Mouse (Mus musculus) liver, adult 2 months (tissue): ENCODE data around the gene Stag3. TPM values are rescaled to one million over a fixed set of nuclear protein-coding genes. Genes with fewer than 3 reads are reported as not detected.
A peak's percentile ranks its signal among the peaks of the same experiment; 100 is the strongest.

Experiments used
- DNase-seq: peaks from one replicate; pipeline ENCODE4 v3.0.0-alpha.2; 2011; ENCODE audit warnings: low read depth, low spot score; ENCODE audit errors: extremely low read depth
- H3K27ac ChIP-seq: fragments of 200-500 bp; replicated peaks from 2 replicates; pipeline ENCODE4 v1.5.1; 2012; ENCODE audit warnings: low read depth, mild to moderate bottlenecking, control low read depth, inconsistent platforms, low read length; ENCODE audit not compliant: insufficient read depth
- H3K27me3 ChIP-seq: fragments of 200-500 bp; 2 replicates; pipeline ENCODE4 v1.6.1; 2012; ENCODE audit warnings: mild to moderate bottlenecking, moderate library complexity, low read length, inconsistent platforms; ENCODE audit not compliant: control insufficient read depth, insufficient read depth
- H3K36me3 ChIP-seq: fragments of 200-500 bp; 2 replicates; pipeline ENCODE4 v1.6.1; 2012; ENCODE audit warnings: low read length, inconsistent platforms; ENCODE audit not compliant: control insufficient read depth, insufficient read depth
- H3K4me1 ChIP-seq: fragments of 200-500 bp; 2 replicates; pipeline ENCODE4 v1.6.1; 2011; ENCODE audit warnings: low read length; ENCODE audit not compliant: control insufficient read depth, insufficient read depth
- H3K4me3 ChIP-seq: fragments of 200-500 bp; 2 replicates; pipeline ENCODE4 v1.5.1; 2011; ENCODE audit warnings: low read depth, mild to moderate bottlenecking, control low read depth, low read length, moderate library complexity; ENCODE audit not compliant: insufficient read depth
- H3K79me2 ChIP-seq: fragments of 200-500 bp; 2 replicates; pipeline ENCODE4 v1.6.1; 2012; ENCODE audit warnings: inconsistent platforms, mild to moderate bottlenecking, low read length, moderate library complexity; ENCODE audit not compliant: control insufficient read depth, insufficient read depth
- H3K9ac ChIP-seq: fragments of 200-500 bp; 2 replicates; pipeline ENCODE4 v1.6.1; 2012; ENCODE audit warnings: low read depth, mild to moderate bottlenecking, control low read depth, inconsistent platforms, low read length
- CTCF ChIP-seq: fragments of 200-500 bp; IDR thresholded peaks from 2 replicates; pipeline ENCODE4 v1.5.1; 2011; ENCODE audit warnings: low read depth, low read length, control low read depth
- POLR2A ChIP-seq: fragments of 200-500 bp; IDR thresholded peaks from 2 replicates; pipeline ENCODE4 v1.6.1; 2011; ENCODE audit warnings: low read length, control low read depth; ENCODE audit not compliant: insufficient read depth; ENCODE audit errors: extremely low read depth
- WGBS: fragments of 180-500 bp; shearing (Covaris S2); methylation state at CpG from one replicate; pipeline ENCODE4 v1.1.7; 2018; 5-methylcytosine and 5-hydroxymethylcytosine counted together
- polyA plus RNA-seq: library from polyadenylated mRNA; depleted of rRNA; stranded (reverse); fragments of >200 nt; gene quantifications from 2 replicates; pipeline ENCODE4 v1.2.3, GENCODE M21; 2012; rRNA removed
- total RNA-seq: library from RNA; depleted of rRNA; stranded (reverse); fragments of >200 nt; gene quantifications from 2 replicates; pipeline ENCODE4 v1.2.3, GENCODE M21; 2014; rRNA removed

The Stag3 gene
- total and polyA plus RNA-seq, 2 experiments, result 0.09 TPM

DNA sequence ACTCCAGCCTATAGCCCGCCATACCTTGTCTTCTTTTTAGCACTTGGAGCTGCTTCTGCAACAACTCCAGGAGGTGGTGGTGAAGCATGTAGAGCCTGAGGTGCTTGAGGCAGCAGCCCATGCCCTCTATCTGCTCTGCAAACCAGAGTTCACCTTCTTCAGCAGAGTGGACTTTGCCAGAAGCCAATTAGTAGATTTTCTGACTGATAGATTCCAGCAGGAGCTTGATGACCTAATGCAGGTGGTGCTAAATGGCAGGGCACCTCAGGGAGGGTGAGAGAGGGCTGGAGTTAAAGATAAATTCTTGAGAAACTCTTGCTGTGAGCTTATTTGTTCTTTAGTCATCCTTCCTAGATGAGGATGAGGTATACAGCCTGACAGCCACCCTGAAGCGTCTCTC, 19.6 kb downstream of the Stag3 start:
- no peak for TF ChIP-seq CTCF
- TF ChIP-seq POLR2A, result no peak
- no peaks in the 10 kb centered on the region for H3K27me3 ChIP-seq
- no peaks in the 10 kb centered on the region for H3K36me3 ChIP-seq
- H3K79me2 ChIP-seq, result no peaks in the 10 kb centered on the region
- no peak overlapping the region for H3K9ac ChIP-seq
- no peak overlapping the region for H3K27ac ChIP-seq
- no peak for DNase-seq
- no peak overlapping the region for H3K4me3 ChIP-seq
- H3K4me1 ChIP-seq, result no peaks in the 10 kb centered on the region
- 91% methylated on average over 2 of the region's 2 CpGs for WGBS

DNA sequence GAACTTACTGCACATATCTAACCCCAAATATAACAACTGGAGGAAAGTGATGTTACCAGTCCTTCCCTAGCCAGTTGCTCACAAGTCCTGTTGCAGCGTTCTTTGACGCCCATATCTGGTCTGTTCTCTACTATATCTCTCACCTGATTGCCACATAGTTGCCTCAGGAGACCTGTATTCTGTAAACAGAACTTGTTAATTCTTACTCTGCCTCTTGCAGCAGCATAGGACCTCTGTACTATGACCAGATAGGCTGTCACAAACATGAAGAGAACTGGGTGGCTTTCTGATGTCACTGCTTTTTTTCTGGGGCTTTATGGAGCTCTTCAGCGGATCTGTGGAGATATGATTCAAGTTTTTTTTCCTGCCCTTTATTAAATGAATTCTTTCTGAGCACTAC, 32.8 kb downstream of the Stag3 start:
- Histone ChIP-seq H3K27ac (no peak overlapping the region), H3K4me1 (no peaks in the 10 kb centered on the region; the same call in 1 of the 2 replicates), H3K9ac (no peak overlapping the region), H3K4me3 (no peak overlapping the region), H3K27me3 (no peaks in the 10 kb centered on the region), H3K79me2 (no peaks in the 10 kb centered on the region), H3K36me3 (no peaks in the 10 kb centered on the region)
- 28% methylated on average over 3 of the region's 3 CpGs for WGBS
- no peak for TF ChIP-seq CTCF
- no peak for TF ChIP-seq POLR2A
- peak; percentile 37 for DNase-seq

DNA sequence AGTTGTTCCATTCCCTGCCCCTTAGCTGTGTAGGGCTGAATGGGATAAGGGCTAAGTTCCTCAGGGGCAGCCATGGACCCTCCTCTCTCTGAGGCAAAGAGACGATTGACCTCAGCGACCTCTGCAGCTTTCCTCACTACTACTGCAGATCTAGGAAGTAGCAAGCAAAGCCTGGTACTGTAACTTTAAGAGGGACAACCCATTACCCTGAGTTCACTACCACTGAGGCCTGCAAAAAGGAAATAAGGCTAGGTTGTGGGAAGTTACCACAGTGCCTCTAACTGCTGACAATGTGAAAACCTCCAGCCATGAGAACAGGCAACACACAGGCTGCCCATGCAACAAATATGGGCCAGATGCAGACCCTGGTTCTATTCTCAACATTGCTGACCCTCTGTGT, 61.6 kb downstream of the Stag3 start, which contains the start of gene Pvrig:
TSS of gene Pvrig (plus strand) at position 301 of the 400 bp plus-strand sequence.
- Histone ChIP-seq H3K4me3 (no peak within 1 kb of the TSS; the same call in 1 of the 2 replicates), H3K27ac (no peak within 1 kb of the TSS), H3K27me3 (no peaks in the 10 kb centered on the region), H3K4me1 (no peaks in the 10 kb centered on the region), H3K9ac (no peak within 1 kb of the TSS), H3K79me2 (no peaks in the 10 kb centered on the region), H3K36me3 (no peaks in the 10 kb centered on the region)
- TF ChIP-seq POLR2A (no peak), CTCF (no peak)
- DNase-seq, result peak; percentile 23
- WGBS, result 85% methylated on average over 2 of the region's 2 CpGs

DNA sequence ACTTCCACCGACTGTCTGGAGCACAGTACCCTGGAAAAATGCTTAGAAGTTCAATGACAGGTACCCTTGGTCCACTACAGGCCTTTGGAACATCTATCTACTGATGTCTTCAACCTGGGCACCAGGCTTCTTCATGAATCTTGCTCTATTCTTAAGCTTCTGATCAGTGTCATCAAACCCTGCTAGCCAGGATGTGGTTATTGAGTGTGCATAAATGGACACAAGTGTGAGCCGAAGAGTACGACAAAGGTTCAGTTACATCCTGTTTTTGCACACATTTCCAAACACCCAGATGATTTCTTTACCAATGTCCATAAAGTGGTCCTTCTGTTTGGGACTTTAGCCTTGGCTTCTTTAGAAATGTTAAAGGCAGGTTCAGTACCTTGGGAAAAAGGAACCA, 63.2 kb downstream of the Stag3 start:
- H3K27ac ChIP-seq, result no peak overlapping the region
- H3K79me2 ChIP-seq, result no peaks in the 10 kb centered on the region
- 90% methylated on average over 3 of the region's 3 CpGs for WGBS
- no peaks in the 10 kb centered on the region for H3K36me3 ChIP-seq
- no peaks in the 10 kb centered on the region for H3K27me3 ChIP-seq
- H3K4me1 ChIP-seq, result no peaks in the 10 kb centered on the region
- TF ChIP-seq POLR2A, result no peak
- TF ChIP-seq CTCF, result no peak
- DNase-seq, result no peak
- no peak overlapping the region for H3K9ac ChIP-seq
- no peak overlapping the region for H3K4me3 ChIP-seq

Other genes starting within 250 kb of the Stag3 start
- not detected in 2 replicates for gene Smok3c, start 227.0 kb upstream of the Stag3 start, total RNA-seq
- gene Smok3c, start 227.0 kb upstream of the Stag3 start, polyA plus RNA-seq, result not detected in 2 replicates
- gene Zkscan1, start 195.2 kb upstream of the Stag3 start, total RNA-seq, result 22.2 and 24.3 TPM in 2 replicates
- 3.1 and 3.9 TPM in 2 replicates for gene Zkscan1, start 195.2 kb upstream of the Stag3 start, polyA plus RNA-seq
- 8.9 and 10.2 TPM in 2 replicates for gene Zscan21, start 163.3 kb upstream of the Stag3 start, total RNA-seq
- gene Zscan21, start 163.3 kb upstream of the Stag3 start, polyA plus RNA-seq, result 6.0 and 6.8 TPM in 2 replicates
- 3.5 and 3.8 TPM in 2 replicates for gene Zfp113, start 124.5 kb upstream of the Stag3 start, total RNA-seq
- gene Zfp113, start 124.5 kb upstream of the Stag3 start, polyA plus RNA-seq, result 3.6 and 4.2 TPM in 2 replicates
- gene Cops6, start 119.2 kb upstream of the Stag3 start, total RNA-seq, result 61.9 and 74.4 TPM in 2 replicates
- gene Cops6, start 119.2 kb upstream of the Stag3 start, polyA plus RNA-seq, result 109 and 118 TPM in 2 replicates
- 9.6 and 12.3 TPM in 2 replicates for gene Ap4m1, start 108.2 kb upstream of the Stag3 start, total RNA-seq
- gene Ap4m1, start 108.2 kb upstream of the Stag3 start, polyA plus RNA-seq, result 9.1 and 14.8 TPM in 2 replicates
- gene Mcm7, start 107.8 kb upstream of the Stag3 start, total RNA-seq, result 11.0 and 14.8 TPM in 2 replicates
- gene Mcm7, start 107.8 kb upstream of the Stag3 start, polyA plus RNA-seq, result 9.7 and 12.4 TPM in 2 replicates
- gene Taf6, start 92.8 kb upstream of the Stag3 start, total RNA-seq, result 14.2 and 14.9 TPM in 2 replicates
- 29.9 and 32.7 TPM in 2 replicates for gene Taf6, start 92.8 kb upstream of the Stag3 start, polyA plus RNA-seq
- 4.9 and 5.0 TPM in 2 replicates for gene Cnpy4, start 92.8 kb upstream of the Stag3 start, total RNA-seq
- gene Cnpy4, start 92.8 kb upstream of the Stag3 start, polyA plus RNA-seq, result 1.3 and 1.7 TPM in 2 replicates
- gene Mblac1, start 85.9 kb upstream of the Stag3 start, total RNA-seq, result 1.0 and 1.1 TPM in 2 replicates
- 2.1 and 2.7 TPM in 2 replicates for gene Mblac1, start 85.9 kb upstream of the Stag3 start, polyA plus RNA-seq
- not detected in 2 replicates for gene Nxpe5, start 54.3 kb upstream of the Stag3 start, total RNA-seq
- gene Nxpe5, start 54.3 kb upstream of the Stag3 start, polyA plus RNA-seq, result 0.04 and 0.07 TPM in 2 replicates
- 99.9 and 105 TPM in 2 replicates for gene Lamtor4, start 24.8 kb upstream of the Stag3 start, total RNA-seq
- gene Lamtor4, start 24.8 kb upstream of the Stag3 start, polyA plus RNA-seq, result 177 and 206 TPM in 2 replicates
- gene BC037034, start 16.2 kb upstream of the Stag3 start, total RNA-seq, result 3.1 and 3.2 TPM in 2 replicates
- 16.8 and 24.1 TPM in 2 replicates for gene BC037034, start 16.2 kb upstream of the Stag3 start, polyA plus RNA-seq
- not detected in 2 replicates for gene Gal3st4, start 7.4 kb upstream of the Stag3 start, total RNA-seq
- not detected in 2 replicates for gene Gal3st4, start 7.4 kb upstream of the Stag3 start, polyA plus RNA-seq
- not detected in 2 replicates for gene Gm43720, start 282 bp upstream of the Stag3 start, total RNA-seq
- gene Gm43720, start 282 bp upstream of the Stag3 start, polyA plus RNA-seq, result not detected in 2 replicates
- 0.09 TPM in 1 of 2 replicates, not detected in the other for gene Gpc2, start 235 bp upstream of the Stag3 start, total RNA-seq
- 0.15 and 0.18 TPM in 2 replicates for gene Gpc2, start 235 bp upstream of the Stag3 start, polyA plus RNA-seq
- gene Pvrig, start 61.7 kb downstream of the Stag3 start, total RNA-seq, result 0.92 and 0.94 TPM in 2 replicates
- 0.25 and 0.50 TPM in 2 replicates for gene Pvrig, start 61.7 kb downstream of the Stag3 start, polyA plus RNA-seq
- 5.6 and 5.8 TPM in 2 replicates for gene Zfp157, start 161.2 kb downstream of the Stag3 start, total RNA-seq
- 1.4 and 1.5 TPM in 2 replicates for gene Zfp157, start 161.2 kb downstream of the Stag3 start, polyA plus RNA-seq